Mouse (Mus musculus) heart, adult 2 months (tissue): Measurements from ENCODE around the gene Tspan9.

Experiments used
- EP300 ChIP-seq: fragments of 200-500 bp; IDR thresholded peaks from 2 replicates; pipeline ENCODE4 v1.6.1; 2011; ENCODE audit warnings: low read depth, low read length, control low read depth; ENCODE audit not compliant: insufficient read depth
- POLR2A ChIP-seq: fragments of 200-500 bp; IDR thresholded peaks from 2 replicates; pipeline ENCODE4 v1.6.1; 2011; ENCODE audit warnings: mild to moderate bottlenecking, low read depth, low read length, control low read depth; ENCODE audit not compliant: insufficient read depth

GRCm38 (mm10) chr6:128030475-128030874 lies 112.9 kb downstream of the Tspan9 start:
- no peak for TF ChIP-seq POLR2A
- TF ChIP-seq EP300, result no peak
